ENCODE assay signal across 8 mouse cellular contexts in the genomic region with DNA sequence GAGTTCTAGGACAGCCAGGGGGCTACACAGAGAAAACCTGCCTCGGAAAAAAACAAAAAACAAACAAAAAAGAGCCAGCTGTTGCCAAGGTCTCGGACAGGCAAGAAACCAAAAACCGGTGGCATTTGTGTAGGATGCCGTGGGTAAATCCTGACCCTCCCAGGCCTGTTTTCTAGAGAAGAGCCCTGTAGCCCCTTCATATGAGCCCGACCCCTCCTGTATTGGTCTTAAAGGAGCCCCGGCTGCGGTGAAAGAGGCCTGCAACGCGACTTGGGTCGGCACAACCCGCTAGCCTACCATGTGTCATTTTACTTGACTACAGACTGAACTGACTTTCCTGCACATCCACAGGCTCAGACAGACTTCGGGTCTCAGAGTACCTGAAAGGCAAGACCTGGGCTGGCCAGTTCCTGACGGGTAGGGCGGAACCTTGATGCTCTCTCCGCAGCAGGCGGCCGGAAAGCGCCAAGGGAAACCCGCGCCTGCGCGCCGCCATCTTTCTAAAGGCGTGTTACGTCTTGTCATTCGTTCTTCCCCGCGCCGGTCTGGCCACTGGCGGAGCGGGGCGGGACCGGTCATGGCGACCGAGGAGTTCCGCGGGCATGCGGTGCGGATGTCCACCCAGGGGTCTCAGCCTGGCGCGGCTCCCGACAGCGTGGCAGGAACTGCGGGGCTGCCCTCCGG. TPM values are rescaled to one million over a fixed set of nuclear protein-coding genes. Genes with fewer than 3 reads are reported as not detected.
DNase-seq lines count a peak whose midpoint lies in the region; ATAC-seq lines count a peak whose summit lies in the region.

A gene (plus strand): TSS at position 485 of the 684 bp plus-strand sequence.

- peak; percentile 86 for DNase-seq in T-cell, adult 2 months (ENCODE audit: low spot score)
- peak; percentile 94 to 95 for DNase-seq in cerebellum, postnatal 25 days
- DNase-seq in frontal cortex, postnatal 25 days (ENCODE audit: low spot score in 2 of 2) = peak; percentile 85
- DNase-seq in hindbrain, embryonic 14.5 days (ENCODE audit: low spot score) = peak; percentile 86
- peak; percentile 90 to 92 for DNase-seq in layer of hippocampus, postnatal 36 days
- DNase-seq in lung, postnatal 25 days (ENCODE audit: low spot score) = peak; percentile 91
- DNase-seq in retina, adult 2 months (ENCODE audit: low read depth, low spot score) = peak; percentile 80
- peak; percentile 86 for DNase-seq in thymus, postnatal 25 days

- H3K4me3 ChIP-seq in hindbrain, embryonic 14.5 days (replicated peaks; ENCODE audit: low read length) = peak within 1 kb of the TSS; percentile 81

- H3K9me3 ChIP-seq in hindbrain, embryonic 14.5 days (ENCODE audit: control insufficient read depth, low read length) = no peaks in the 10 kb centered on the region

- H3K4me1 ChIP-seq in hindbrain, embryonic 14.5 days (replicated peaks; ENCODE audit: control insufficient read depth, insufficient read depth, low read length) = peaks cover 20% of the 10 kb centered on the region

- ATAC-seq in hindbrain, embryonic 14.5 days (ENCODE audit: low FRiP score) = peak; percentile 87

- peak within 1 kb of the TSS; percentile 81 for H3K9ac ChIP-seq in hindbrain, embryonic 14.5 days

- H3K36me3 ChIP-seq in hindbrain, embryonic 14.5 days (replicated peaks; ENCODE audit: control insufficient read depth, insufficient read depth) = peaks cover 58% of the 10 kb centered on the region

- H3K27me3 ChIP-seq in hindbrain, embryonic 14.5 days (ENCODE audit: control insufficient read depth, insufficient read depth, low read length) = no peaks in the 10 kb centered on the region

- 2% methylated on average over 45 of the region's 45 CpGs for WGBS in hindbrain, embryonic 14.5 days

- H3K4me2 ChIP-seq in hindbrain, embryonic 14.5 days (replicated peaks) = peak within 1 kb of the TSS; percentile 65

- peak within 1 kb of the TSS; percentile 84 for H3K27ac ChIP-seq in hindbrain, embryonic 14.5 days

RNA-seq across cellular contexts. Expression of the gene that starts here (rescaled TPM):
- 21.2 and 23.1 TPM in 2 replicates for polyA plus RNA-seq in hindbrain, embryonic 14.5 days (2014; fragmentation: Nextera tagmentation; extraction: Ambion mirVana)
- total RNA-seq in layer of hippocampus, postnatal 36 days (2021) = 10 to 100 TPM; 18.7 to 19.2 TPM

Comparison
In these comparisons a context has a peak if more than half of its experiments do, and no peak if none do; other contexts are left out.
1. Peak in every context shown above with its lines: DNase-seq, ATAC-seq, H3K4me3 ChIP-seq and H3K27ac ChIP-seq.